Mouse (Mus musculus) lung, adult 2 months (tissue): ENCODE measurements around the gene Mettl7a1. TPM values are rescaled to one million over a fixed set of nuclear protein-coding genes. Genes with fewer than 3 reads are reported as not detected.
"Not testable (repeated sequence)": the region's sequence is repeated elsewhere in the genome, so short reads cannot be mapped to it uniquely, and the experiment has no call there.

Source experiments
- DNase-seq: peaks from one replicate; pipeline ENCODE4 v3.0.0; 2022
- H3K4me1 ChIP-seq: fragments of 200-500 bp; 2 replicates; pipeline ENCODE4 v1.6.1; 2011; ENCODE audit warnings: low read length; ENCODE audit not compliant: control insufficient read depth, insufficient read depth
- H3K4me3 ChIP-seq: fragments of 200-500 bp; replicated peaks from 2 replicates; pipeline ENCODE3; 2011; ENCODE audit warnings: low read depth, mild to moderate bottlenecking, control low read depth, low read length; ENCODE audit errors: extremely low read depth
- CTCF ChIP-seq: fragments of 200-500 bp; IDR thresholded peaks from 2 replicates; pipeline ENCODE4 v1.5.1; 2011; ENCODE audit warnings: mild to moderate bottlenecking, low read length, control low read depth; ENCODE audit not compliant: insufficient read depth
- POLR2A ChIP-seq: fragments of 200-500 bp; IDR thresholded peaks from 2 replicates; pipeline ENCODE4 v1.6.1; 2011; ENCODE audit warnings: low read depth, mild to moderate bottlenecking, control low read depth, low read length, borderline replicate concordance; ENCODE audit errors: extremely low read depth
- WGBS: fragments of 180-500 bp; shearing (Covaris S2); methylation state at CpG from one replicate; pipeline ENCODE4 v1.1.7; 2018; 5-methylcytosine and 5-hydroxymethylcytosine counted together
- polyA plus RNA-seq: library from polyadenylated mRNA; depleted of rRNA; stranded (reverse); fragments of >200 nt; gene quantifications from 2 replicates; pipeline ENCODE4 v1.2.3, GENCODE M21; 2012

Mettl7a1 gene
- polyA plus RNA-seq, 1 experiment: 506 TPM

- no peak for TF ChIP-seq CTCF
- H3K4me1 ChIP-seq: no peaks in the 10 kb centered on the region; the same call in 1 of the 2 replicates
- H3K4me3 ChIP-seq: no peak overlapping the region
- no peak for DNase-seq
Observed at GRCm38 (mm10) chr15:100345484-100345883, 41.5 kb downstream of the Mettl7a1 start.

- WGBS: 68% methylated on average over 14 of the region's 14 CpGs
- no peak for TF ChIP-seq POLR2A
- no peak for TF ChIP-seq CTCF
- Histone ChIP-seq H3K4me1 (no peaks in the 10 kb centered on the region; the same call in 1 of the 2 replicates), H3K4me3 (no peak overlapping the region)
- no peak for DNase-seq
Observed at GRCm38 (mm10) chr15:100346761-100347160, 42.8 kb downstream of the Mettl7a1 start.

- Histone ChIP-seq H3K4me1 (no peaks in the 10 kb centered on the region), H3K4me3 (no peak overlapping the region)
- WGBS: 34% methylated on average over 2 of the region's 2 CpGs
- no peak for DNase-seq
- TF ChIP-seq CTCF (no peak), POLR2A (no peak)
Observed at GRCm38 (mm10) chr15:100349496-100349895, 45.6 kb downstream of the Mettl7a1 start.

GRCm38 (mm10) chr15:100351501-100352060 is 47.6 kb downstream of the Mettl7a1 start:
- no peaks in the 10 kb centered on the region for H3K4me1 ChIP-seq
- 56% methylated on average over 6 of the region's 6 CpGs for WGBS
- no peak overlapping the region for H3K4me3 ChIP-seq
- TF ChIP-seq CTCF (no peak), POLR2A (no peak)
- DNase-seq: no peak

GRCm38 (mm10) chr15:100352711-100353250 is 48.8 kb downstream of the Mettl7a1 start, which contains the start of the genes Methig1 and Mettl7a2:
Methig1 (plus strand) TSS chr15:100353149.
Mettl7a2 (plus strand) TSS chr15:100353200.
- no peak within 1 kb of the TSS for H3K4me3 ChIP-seq
- 77% methylated on average over 10 of the region's 10 CpGs for WGBS
- no peaks in the 10 kb centered on the region for H3K4me1 ChIP-seq
- TF ChIP-seq CTCF (no peak), POLR2A (no peak)
- DNase-seq: no peak

GRCm38 (mm10) chr15:100353399-100353798 is 49.5 kb downstream of the Mettl7a1 start:
- not testable (repeated sequence) for H3K4me3 ChIP-seq, DNase-seq, H3K4me1 ChIP-seq
- 90% methylated on average over 22 of the region's 22 CpGs for WGBS

GRCm38 (mm10) chr15:100355876-100356275 is 51.9 kb downstream of the Mettl7a1 start:
- no peak for DNase-seq
- Histone ChIP-seq H3K4me1 (no peaks in the 10 kb centered on the region), H3K4me3 (no peak overlapping the region)
- no peak for TF ChIP-seq CTCF
- TF ChIP-seq POLR2A: no peak
- 83% methylated on average over 5 of the region's 5 CpGs for WGBS

- TF ChIP-seq POLR2A: no peak
- no peaks in the 10 kb centered on the region for H3K4me1 ChIP-seq
- H3K4me3 ChIP-seq: no peak within 1 kb of the TSS
- 64% methylated on average over 7 of the region's 7 CpGs for WGBS
- DNase-seq: no peak
Observed at GRCm38 (mm10) chr15:100364242-100364641, 60.3 kb downstream of the Mettl7a1 start, which contains the start of gene Higd1c. Higd1c (plus strand) TSS chr15:100364542.

GRCm38 (mm10) chr15:100365967-100366366 is 62.0 kb downstream of the Mettl7a1 start:
- WGBS: 69% methylated on average over 9 of the region's 9 CpGs
- not testable (repeated sequence) for H3K4me3 ChIP-seq, DNase-seq, H3K4me1 ChIP-seq

GRCm38 (mm10) chr15:100367119-100367518 is 63.2 kb downstream of the Mettl7a1 start:
- no peak for TF ChIP-seq CTCF
- TF ChIP-seq POLR2A: no peak
- WGBS: 73% methylated on average over 7 of the region's 7 CpGs
- no peaks in the 10 kb centered on the region for H3K4me1 ChIP-seq
- no peak overlapping the region for H3K4me3 ChIP-seq
- no peak for DNase-seq
